8 mouse cellular contexts compared by ENCODE assay signal in genomic region chr6:113443091-113443490, GRCm38 (mm10). TPM values are rescaled to one million over a fixed set of nuclear protein-coding genes. Genes with fewer than 3 reads are reported as not detected.
DNase-seq lines count a peak whose midpoint lies in the region; ATAC-seq and TF ChIP-seq lines count a peak whose summit lies in the region.

No protein-coding gene starts in this region.

- ATAC-seq in heart, postnatal 0 days (ENCODE audit: insufficient read depth, low read depth) = no peak
- no peak for ATAC-seq in midbrain, embryonic 11.5 days (ENCODE audit: low FRiP score)

- TF ChIP-seq CTCF in lung, adult 2 months (IDR thresholded peaks at IDR 0.05; ENCODE audit: insufficient read depth, low read length) = 0 out of 2 replicates have a peak, but pooled peaks have one; percentile 11
- peak; percentile 19; the same call in 1 of the 2 replicates for TF ChIP-seq CTCF in heart, postnatal 0 days (IDR thresholded peaks at IDR 0.05; ENCODE audit: low read depth)

- H3K4me3 ChIP-seq in lung, adult 2 months (replicated peaks; ENCODE audit: extremely low read depth, low read depth, low read length) = peak overlapping the region; percentile 81
- peak overlapping the region; percentile 93 for H3K4me3 ChIP-seq in heart, postnatal 0 days (ENCODE audit: low read depth, low read length)
- peak overlapping the region; percentile 85 for H3K4me3 ChIP-seq in midbrain, embryonic 11.5 days (ENCODE audit: low read depth, low read length)

- no peak for TF ChIP-seq EP300 in heart, postnatal 0 days (IDR thresholded peaks at IDR 0.05; ENCODE audit: low read depth)

- peaks cover 20% of the 10 kb centered on the region for H3K36me3 ChIP-seq in heart, postnatal 0 days (replicated peaks; ENCODE audit: control insufficient read depth, insufficient read depth, low read length)
- peaks cover 8% of the 10 kb centered on the region; the same call in 1 of the 2 replicates for H3K36me3 ChIP-seq in midbrain, embryonic 11.5 days (ENCODE audit: control insufficient read depth, insufficient read depth, low read length)

- H3K4me1 ChIP-seq in lung, adult 2 months (ENCODE audit: control insufficient read depth, insufficient read depth, low read length) = peaks cover 3% of the 10 kb centered on the region; the same call in 1 of the 2 replicates
- peaks cover 8% of the 10 kb centered on the region; the same call in 1 of the 2 replicates for H3K4me1 ChIP-seq in heart, postnatal 0 days (ENCODE audit: control insufficient read depth, insufficient read depth)
- peaks cover 7% of the 10 kb centered on the region; the same call in 1 of the 2 replicates for H3K4me1 ChIP-seq in midbrain, embryonic 11.5 days (ENCODE audit: control insufficient read depth, insufficient read depth, low read length)

- H3K9ac ChIP-seq in heart, postnatal 0 days (replicated peaks; ENCODE audit: low read depth, low read length) = peak overlapping the region; percentile 94
- H3K9ac ChIP-seq in midbrain, embryonic 11.5 days (ENCODE audit: low read length) = peak overlapping the region; percentile 89

- H3K27ac ChIP-seq in heart, postnatal 0 days (ENCODE audit: low read depth) = peak overlapping the region; percentile 63
- H3K27ac ChIP-seq in midbrain, embryonic 11.5 days (ENCODE audit: low read depth, low read length) = no peak overlapping the region

- H3K9me3 ChIP-seq in heart, postnatal 0 days (replicated peaks; ENCODE audit: control insufficient read depth, low read length) = no peaks in the 10 kb centered on the region
- H3K9me3 ChIP-seq in midbrain, embryonic 11.5 days (ENCODE audit: control insufficient read depth, low read length) = no peaks in the 10 kb centered on the region

- TF ChIP-seq POLR2A in lung, adult 2 months (IDR thresholded peaks at IDR 0.05; ENCODE audit: borderline replicate concordance, extremely low read depth, low read depth, low read length) = no peak

- no peak for DNase-seq in lung, adult 2 months
- no peak for DNase-seq in lung, postnatal 10 days
- DNase-seq in ZHBTc4 (ENCODE audit: low read depth, low spot score) = peak; percentile 86
- no peak for DNase-seq in heart, postnatal 0 days (ENCODE audit: low spot score)
- no peak for DNase-seq in midbrain, embryonic 11.5 days (ENCODE audit: low spot score, missing footprints)
- DNase-seq in frontal cortex, postnatal 25 days (ENCODE audit: low spot score in 2 of 2) = no peak
- DNase-seq in thymus, postnatal 36 days = no peak
- no peak for DNase-seq in Muller cell, postnatal 12 days (ENCODE audit: inconsistent ontology term)

- no peaks in the 10 kb centered on the region for H3K27me3 ChIP-seq in heart, postnatal 0 days (ENCODE audit: control insufficient read depth, insufficient read depth, low read length)
- H3K27me3 ChIP-seq in midbrain, embryonic 11.5 days (ENCODE audit: control insufficient read depth, insufficient read depth, low read length) = no peaks in the 10 kb centered on the region

- WGBS in lung, adult 2 months = 40% methylated on average over 12 of the region's 12 CpGs
- 45% methylated on average over 12 of the region's 12 CpGs for WGBS in heart, postnatal 0 days
- WGBS in midbrain, embryonic 11.5 days = 47% methylated on average over 12 of the region's 12 CpGs

- peak overlapping the region; percentile 98 for H3K4me2 ChIP-seq in heart, postnatal 0 days (ENCODE audit: low read depth, low read length)
- H3K4me2 ChIP-seq in midbrain, embryonic 11.5 days = peak overlapping the region; percentile 77

RNA-seq across cellular contexts. Expression of gene Jagn1, which starts 0.7 kb away (rescaled TPM):
- polyA plus RNA-seq in lung, adult 2 months (2012; rRNA removed) = 39.0 and 48.0 TPM in 2 replicates
- 15.3 and 40.6 TPM in 2 replicates for total RNA-seq in heart, postnatal 0 days (2014; rRNA removed; ENCODE audit: low replicate concordance)
- polyA plus RNA-seq in heart, postnatal 0 days (2015; fragmentation: Nextera tagmentation; extraction: Ambion mirVana) = 52.4 and 56.6 TPM in 2 replicates
- polyA plus RNA-seq in midbrain, embryonic 11.5 days (2014; fragmentation: Nextera tagmentation; extraction: Ambion mirVana) = 73.1 and 75.0 TPM in 2 replicates

RNA-seq across cellular contexts. Expression of gene Cidec, which starts 7.5 kb away (rescaled TPM):
- polyA plus RNA-seq in lung, adult 2 months (2012; rRNA removed) = 56.9 and 133 TPM in 2 replicates
- total RNA-seq in heart, postnatal 0 days (2014; rRNA removed; ENCODE audit: low replicate concordance) = 0.35 TPM in 1 of 2 replicates, not detected in the other
- polyA plus RNA-seq in heart, postnatal 0 days (2015; fragmentation: Nextera tagmentation; extraction: Ambion mirVana) = 0.11 TPM in 1 of 2 replicates, not detected in the other
- not detected in 2 replicates for polyA plus RNA-seq in midbrain, embryonic 11.5 days (2014; fragmentation: Nextera tagmentation; extraction: Ambion mirVana)

RNA-seq across cellular contexts. Expression of gene Il17re, which starts 15.2 kb away (rescaled TPM):
- 57.2 and 62.4 TPM in 2 replicates for polyA plus RNA-seq in lung, adult 2 months (2012; rRNA removed)
- total RNA-seq in heart, postnatal 0 days (2014; rRNA removed; ENCODE audit: low replicate concordance) = 0.70 and 2.2 TPM in 2 replicates
- polyA plus RNA-seq in heart, postnatal 0 days (2015; fragmentation: Nextera tagmentation; extraction: Ambion mirVana) = 0.85 and 0.91 TPM in 2 replicates
- 0.19 and 0.40 TPM in 2 replicates for polyA plus RNA-seq in midbrain, embryonic 11.5 days (2014; fragmentation: Nextera tagmentation; extraction: Ambion mirVana)

RNA-seq across cellular contexts. Expression of gene Rpusd3, which starts 24.0 kb away (rescaled TPM):
- 43.1 and 44.9 TPM in 2 replicates for polyA plus RNA-seq in lung, adult 2 months (2012; rRNA removed)
- total RNA-seq in heart, postnatal 0 days (2014; rRNA removed; ENCODE audit: low replicate concordance) = 15.0 and 23.2 TPM in 2 replicates
- 12.8 and 15.5 TPM in 2 replicates for polyA plus RNA-seq in heart, postnatal 0 days (2015; fragmentation: Nextera tagmentation; extraction: Ambion mirVana)
- polyA plus RNA-seq in midbrain, embryonic 11.5 days (2014; fragmentation: Nextera tagmentation; extraction: Ambion mirVana) = 26.6 and 32.0 TPM in 2 replicates

RNA-seq across cellular contexts. Expression of gene Il17rc, which starts 28.1 kb away (rescaled TPM):
- 75.5 and 100.0 TPM in 2 replicates for polyA plus RNA-seq in lung, adult 2 months (2012; rRNA removed)
- total RNA-seq in heart, postnatal 0 days (2014; rRNA removed; ENCODE audit: low replicate concordance) = 20.3 and 22.1 TPM in 2 replicates
- 11.6 and 12.1 TPM in 2 replicates for polyA plus RNA-seq in heart, postnatal 0 days (2015; fragmentation: Nextera tagmentation; extraction: Ambion mirVana)
- polyA plus RNA-seq in midbrain, embryonic 11.5 days (2014; fragmentation: Nextera tagmentation; extraction: Ambion mirVana) = 2.7 and 3.1 TPM in 2 replicates

Comparison
In these comparisons a context has a peak if more than half of its experiments do, and no peak if none do; other contexts are left out.
1. RNA of gene Cidec, which starts 7.5 kb away (polyA plus RNA-seq): 56.9 to 133 TPM in lung, adult 2 months; 0.11 TPM in heart, postnatal 0 days and not detected in midbrain, embryonic 11.5 days; every median in the first group is over 10 times any median in the second.
2. RNA of gene Il17re, which starts 15.2 kb away (polyA plus RNA-seq): 57.2 to 62.4 TPM in lung, adult 2 months; 0.85 to 0.91 TPM in heart, postnatal 0 days and 0.19 to 0.40 TPM in midbrain, embryonic 11.5 days; every median in the first group is over 10 times any median in the second.
3. Peak in every context shown above with its lines, with median percentiles within 50 percentile points of each other: H3K4me3 ChIP-seq.